Mouse (Mus musculus): Measurements from ENCODE around the gene Gramd4.
"Not testable (repeated sequence)": the region's sequence is repeated elsewhere in the genome, so short reads cannot be mapped to it uniquely, and the experiment has no call there.

Gramd4 gene

GRCm38 (mm10) chr15:86164718-86165345 is 107.3 kb downstream of the Gramd4 start:
- DNase-seq (ENCODE audit: low spot score in 2 of 2) = peak; percentile 52 to 69

- DNase-seq (ENCODE audit: low spot score in 2 of 2) = no peak
Observed at GRCm38 (mm10) chr15:86165811-86166590, 108.5 kb downstream of the Gramd4 start.

- DNase-seq (ENCODE audit: low spot score in 2 of 2) = no peak
Observed at GRCm38 (mm10) chr15:86167032-86167655, 109.6 kb downstream of the Gramd4 start.

GRCm38 (mm10) chr15:86167787-86168504 is 110.5 kb downstream of the Gramd4 start:
- peak in 1 of 2 experiments; percentile 30 for DNase-seq (ENCODE audit: low spot score in 2 of 2)

GRCm38 (mm10) chr15:86168505-86168867 is 111.0 kb downstream of the Gramd4 start:
- DNase-seq (ENCODE audit: low spot score in 2 of 2) = peak; percentile 32 to 47

- peak; percentile 32 to 46 for DNase-seq (ENCODE audit: low spot score in 2 of 2)
Observed at GRCm38 (mm10) chr15:86168941-86169816, 111.7 kb downstream of the Gramd4 start.

- DNase-seq (ENCODE audit: low spot score in 2 of 2) = no peak
Observed at GRCm38 (mm10) chr15:86169817-86170110, 112.3 kb downstream of the Gramd4 start.

- DNase-seq (ENCODE audit: low spot score in 2 of 2) = no peak
Observed at GRCm38 (mm10) chr15:86171316-86171715, 113.8 kb downstream of the Gramd4 start.

GRCm38 (mm10) chr15:86172124-86172523 is 114.6 kb downstream of the Gramd4 start:
- no peak for DNase-seq (ENCODE audit: low spot score in 2 of 2)

GRCm38 (mm10) chr15:86172526-86172925 is 115.0 kb downstream of the Gramd4 start:
- DNase-seq (ENCODE audit: low spot score in 2 of 2) = peak; percentile 80 to 86

GRCm38 (mm10) chr15:86173136-86173985 is 115.9 kb downstream of the Gramd4 start:
- DNase-seq (ENCODE audit: low spot score in 2 of 2) = peak; percentile 87

- DNase-seq (ENCODE audit: low spot score in 2 of 2) = no peak
Observed at GRCm38 (mm10) chr15:86175253-86176050, 118.0 kb downstream of the Gramd4 start.

- no peak for DNase-seq (ENCODE audit: low spot score in 2 of 2)
Observed at GRCm38 (mm10) chr15:86176166-86176565, 118.7 kb downstream of the Gramd4 start.

GRCm38 (mm10) chr15:86176771-86177702 is 119.5 kb downstream of the Gramd4 start:
- DNase-seq (ENCODE audit: low spot score in 2 of 2) = no peak

- not testable (repeated sequence) for DNase-seq (ENCODE audit: low spot score in 2 of 2)
Observed at GRCm38 (mm10) chr15:86177703-86178251, 120.3 kb downstream of the Gramd4 start.

- no peak for DNase-seq (ENCODE audit: low spot score in 2 of 2)
Observed at GRCm38 (mm10) chr15:86178594-86178993, 121.1 kb downstream of the Gramd4 start.

GRCm38 (mm10) chr15:86180427-86180826 is 122.9 kb downstream of the Gramd4 start:
- DNase-seq (ENCODE audit: low spot score in 2 of 2) = peak in 1 of 2 experiments; percentile 74

- not testable (repeated sequence) for DNase-seq (ENCODE audit: low spot score in 2 of 2)
Observed at GRCm38 (mm10) chr15:86181321-86181720, 123.8 kb downstream of the Gramd4 start.
